Mouse (Mus musculus) heart, adult 2 months (tissue): Measurements from ENCODE around the gene Ghdc.

Experiments
- CTCF ChIP-seq: fragments of 200-600 bp; IDR thresholded peaks from 2 replicates; pipeline ENCODE4 v1.8.1; 2022; ENCODE audit warnings: antibody characterized with exemption, mild to moderate bottlenecking, moderate library complexity
- EP300 ChIP-seq: fragments of 200-500 bp; IDR thresholded peaks from 2 replicates; pipeline ENCODE4 v1.6.1; 2011; ENCODE audit warnings: low read depth, low read length, control low read depth; ENCODE audit not compliant: insufficient read depth

GRCm38 (mm10) chr11:100762831-100763230 is 7.9 kb downstream of the Ghdc start, which contains the start of gene Hcrt:
- TF ChIP-seq EP300 (no peak), CTCF (no peak)
